Mouse (Mus musculus): ENCODE results near the gene Rab11fip4. TPM values are rescaled to one million over a fixed set of nuclear protein-coding genes. Genes with fewer than 3 reads are reported as not detected.
A peak's percentile ranks its signal among the peaks of the same experiment; 100 is the strongest.

Rab11fip4 gene
- polyA plus RNA-seq (2016; fragmentation: Nextera tagmentation; extraction: Ambion mirVana) = 25.6 and 26.8 TPM in 2 replicates

- Histone ChIP-seq H3K27ac (peak within 1 kb of the TSS; percentile 83), H3K4me3 (replicated peaks) (peak within 1 kb of the TSS; percentile 78), H3K27me3 (peaks cover 37% of the 10 kb centered on the region), H3K4me2 (peak within 1 kb of the TSS; percentile 84), H3K9me3 (no peaks in the 10 kb centered on the region), H3K36me3 (replicated peaks) (no peaks in the 10 kb centered on the region), H3K4me1 (peaks cover 40% of the 10 kb centered on the region), H3K9ac (peak within 1 kb of the TSS; percentile 85)
- peak; percentile 83 for ATAC-seq (ENCODE audit: low FRiP score)
- whole genome bisulfite sequencing = under 1% methylated on average over 82 of the region's 98 CpGs
These were observed at the start of gene Rab11fip4 for GRCm38 (mm10) chr11:79590664-79591590. Rab11fip4 (plus strand) TSS chr11:79591212.

GRCm38 (mm10) chr11:79552622-79553021 lies 38.4 kb upstream of the Rab11fip4 start:
- Histone ChIP-seq H3K27me3 (no peaks in the 10 kb centered on the region), H3K36me3 (replicated peaks) (peaks cover 84% of the 10 kb centered on the region), H3K4me2 (no peak overlapping the region), H3K9ac (no peak overlapping the region), H3K4me1 (no peaks in the 10 kb centered on the region), H3K9me3 (no peaks in the 10 kb centered on the region), H3K4me3 (replicated peaks) (no peak overlapping the region), H3K27ac (no peak overlapping the region)
- ATAC-seq (ENCODE audit: low FRiP score) = no peak
- 87% methylated on average over 1 of the region's 1 CpGs for WGBS

- Histone ChIP-seq H3K4me2 (no peak overlapping the region), H3K9ac (no peak overlapping the region), H3K4me3 (replicated peaks) (no peak overlapping the region), H3K27ac (no peak overlapping the region), H3K4me1 (no peaks in the 10 kb centered on the region), H3K9me3 (no peaks in the 10 kb centered on the region), H3K36me3 (replicated peaks) (peaks cover 79% of the 10 kb centered on the region), H3K27me3 (no peaks in the 10 kb centered on the region)
- 98% methylated on average over 4 of the region's 4 CpGs for WGBS
- ATAC-seq (ENCODE audit: low FRiP score) = no peak
These were observed 30.5 kb upstream of the Rab11fip4 start for GRCm38 (mm10) chr11:79560536-79560935.

GRCm38 (mm10) chr11:79563493-79563892 lies 27.5 kb upstream of the Rab11fip4 start:
- H3K27me3 ChIP-seq = no peaks in the 10 kb centered on the region
- ATAC-seq (ENCODE audit: low FRiP score) = no peak
- 92% methylated on average over 7 of the region's 7 CpGs for WGBS
- H3K9me3 ChIP-seq = no peaks in the 10 kb centered on the region
- no peak overlapping the region for H3K27ac ChIP-seq
- no peak overlapping the region for H3K4me3 ChIP-seq (replicated peaks)
- H3K9ac ChIP-seq = no peak overlapping the region
- H3K4me1 ChIP-seq = no peaks in the 10 kb centered on the region
- H3K36me3 ChIP-seq (replicated peaks) = peaks cover 79% of the 10 kb centered on the region
- H3K4me2 ChIP-seq = no peak overlapping the region

- 64% methylated on average over 1 of the region's 1 CpGs for whole genome bisulfite sequencing
- H3K4me2 ChIP-seq = no peak overlapping the region
- H3K36me3 ChIP-seq (replicated peaks) = peaks cover 85% of the 10 kb centered on the region
These were observed 24.1 kb upstream of the Rab11fip4 start for GRCm38 (mm10) chr11:79566947-79567346.

GRCm38 (mm10) chr11:79568197-79568911 lies 22.7 kb upstream of the Rab11fip4 start:
- no peak overlapping the region for H3K27ac ChIP-seq
- ATAC-seq (ENCODE audit: low FRiP score) = no peak
- H3K27me3 ChIP-seq = no peaks in the 10 kb centered on the region
- no peaks in the 10 kb centered on the region for H3K4me1 ChIP-seq
- WGBS = 96% methylated on average over 11 of the region's 11 CpGs
- no peaks in the 10 kb centered on the region for H3K9me3 ChIP-seq
- no peak overlapping the region for H3K9ac ChIP-seq
- no peak overlapping the region for H3K4me2 ChIP-seq
- peaks cover 82% of the 10 kb centered on the region for H3K36me3 ChIP-seq (replicated peaks)
- no peak overlapping the region for H3K4me3 ChIP-seq (replicated peaks)

More at GRCm38 (mm10) chr11:79566947-79567346, 24.1 kb upstream of the Rab11fip4 start:
- no peak for ATAC-seq (ENCODE audit: low FRiP score)
- Histone ChIP-seq H3K9ac (no peak overlapping the region), H3K4me1 (no peaks in the 10 kb centered on the region), H3K27ac (no peak overlapping the region), H3K4me3 (replicated peaks) (no peak overlapping the region), H3K9me3 (no peaks in the 10 kb centered on the region), H3K27me3 (no peaks in the 10 kb centered on the region)

GRCm38 (mm10) chr11:79570319-79570718 lies 20.7 kb upstream of the Rab11fip4 start:
- H3K36me3 ChIP-seq (replicated peaks) = peaks cover 81% of the 10 kb centered on the region
- no peak overlapping the region for H3K4me3 ChIP-seq (replicated peaks)

GRCm38 (mm10) chr11:79573836-79574235 lies 17.2 kb upstream of the Rab11fip4 start:
- no peaks in the 10 kb centered on the region for H3K4me1 ChIP-seq
- no peaks in the 10 kb centered on the region for H3K9me3 ChIP-seq
- no peak for ATAC-seq (ENCODE audit: low FRiP score)
- H3K36me3 ChIP-seq (replicated peaks) = peaks cover 67% of the 10 kb centered on the region
- no peak overlapping the region for H3K9ac ChIP-seq
- WGBS = 81% methylated on average over 3 of the region's 3 CpGs
- H3K4me2 ChIP-seq = no peak overlapping the region
- no peak overlapping the region for H3K27ac ChIP-seq
- no peak overlapping the region for H3K4me3 ChIP-seq (replicated peaks)
- no peaks in the 10 kb centered on the region for H3K27me3 ChIP-seq

More at GRCm38 (mm10) chr11:79570319-79570718, 20.7 kb upstream of the Rab11fip4 start:
- no peak overlapping the region for H3K9ac ChIP-seq
- no peaks in the 10 kb centered on the region for H3K27me3 ChIP-seq
- H3K4me2 ChIP-seq = no peak overlapping the region
- no peaks in the 10 kb centered on the region for H3K9me3 ChIP-seq
- ATAC-seq (ENCODE audit: low FRiP score) = no peak
- no peaks in the 10 kb centered on the region for H3K4me1 ChIP-seq
- no peak overlapping the region for H3K27ac ChIP-seq
- WGBS = 97% methylated on average over 2 of the region's 2 CpGs

GRCm38 (mm10) chr11:79575383-79576073 lies 15.5 kb upstream of the Rab11fip4 start:
- Histone ChIP-seq H3K9ac (no peak overlapping the region), H3K4me3 (replicated peaks) (no peak overlapping the region), H3K9me3 (no peaks in the 10 kb centered on the region), H3K4me2 (no peak overlapping the region), H3K4me1 (no peaks in the 10 kb centered on the region), H3K27ac (no peak overlapping the region), H3K36me3 (replicated peaks) (peaks cover 56% of the 10 kb centered on the region), H3K27me3 (no peaks in the 10 kb centered on the region)
- no peak for ATAC-seq (ENCODE audit: low FRiP score)
- 94% methylated on average over 14 of the region's 14 CpGs for WGBS

GRCm38 (mm10) chr11:79577741-79578140 lies 13.3 kb upstream of the Rab11fip4 start:
- Histone ChIP-seq H3K27ac (no peak overlapping the region), H3K4me1 (no peaks in the 10 kb centered on the region), H3K9me3 (no peaks in the 10 kb centered on the region), H3K4me3 (replicated peaks) (no peak overlapping the region), H3K36me3 (replicated peaks) (peaks cover 37% of the 10 kb centered on the region), H3K4me2 (no peak overlapping the region), H3K27me3 (no peaks in the 10 kb centered on the region), H3K9ac (no peak overlapping the region)
- peak; percentile 41; the same call in 1 of the 2 replicates for ATAC-seq (ENCODE audit: low FRiP score)
- 52% methylated on average over 5 of the region's 5 CpGs for WGBS

- H3K4me2 ChIP-seq = no peak overlapping the region
- no peak for ATAC-seq (ENCODE audit: low FRiP score)
- H3K9me3 ChIP-seq = no peaks in the 10 kb centered on the region
- no peaks in the 10 kb centered on the region for H3K4me1 ChIP-seq
- H3K27ac ChIP-seq = no peak overlapping the region
- peaks cover 19% of the 10 kb centered on the region for H3K36me3 ChIP-seq (replicated peaks)
- 49% methylated on average over 4 of the region's 4 CpGs for WGBS
- H3K4me3 ChIP-seq (replicated peaks) = no peak overlapping the region
- H3K27me3 ChIP-seq = no peaks in the 10 kb centered on the region
- H3K9ac ChIP-seq = no peak overlapping the region
These were observed 10.4 kb upstream of the Rab11fip4 start for GRCm38 (mm10) chr11:79580660-79581059.

- no peaks in the 10 kb centered on the region for H3K27me3 ChIP-seq
- no peak overlapping the region for H3K4me2 ChIP-seq
- no peak overlapping the region for H3K27ac ChIP-seq
- 90% methylated on average over 6 of the region's 6 CpGs for WGBS
- no peak overlapping the region for H3K4me3 ChIP-seq (replicated peaks)
- no peak for ATAC-seq (ENCODE audit: low FRiP score)
- H3K36me3 ChIP-seq (replicated peaks) = peaks cover 17% of the 10 kb centered on the region
- no peaks in the 10 kb centered on the region for H3K4me1 ChIP-seq
- no peak overlapping the region for H3K9ac ChIP-seq
- no peaks in the 10 kb centered on the region for H3K9me3 ChIP-seq
These were observed 9.8 kb upstream of the Rab11fip4 start for GRCm38 (mm10) chr11:79581257-79581656.

Data from forebrain, embryonic 12.5 days (tissue).